Mouse (Mus musculus) midbrain, embryonic 15.5 days (tissue): ENCODE measurements at regions not wholly inside any gene's neighbourhood (a gene's known extent, or its start where the extent isn't known, plus 50 kb on each side); places are given as distances from the start of the nearest gene placed in this dataset.

Source experiments
- ATAC-seq: fragments of 200-750 bp; cut with Nextera tagmentation; replicated peaks from 2 replicates; pipeline ENCODE4 v1.8.0; 2017; ENCODE audit warnings: moderate TSS enrichment
- H3K27ac ChIP-seq: fragments of 300-500 bp; sonication (generic); 2 replicates; pipeline ENCODE4 v1.5.1; 2015; ENCODE audit warnings: mild to moderate bottlenecking, inconsistent platforms
- H3K27me3 ChIP-seq: fragments of 300-500 bp; sonication (generic); replicated peaks from 2 replicates; pipeline ENCODE4 v1.6.1; 2015; ENCODE audit warnings: inconsistent platforms
- H3K36me3 ChIP-seq: fragments of 300-500 bp; sonication (generic); replicated peaks from 2 replicates; pipeline ENCODE4 v1.6.1; 2015; ENCODE audit warnings: inconsistent platforms
- H3K4me1 ChIP-seq: fragments of 300-500 bp; sonication (generic); 2 replicates; pipeline ENCODE4 v1.6.1; 2015; ENCODE audit warnings: inconsistent platforms
- H3K4me2 ChIP-seq: fragments of 300-500 bp; sonication (generic); 2 replicates; pipeline ENCODE4 v1.6.1; 2015; ENCODE audit warnings: inconsistent platforms, mild to moderate bottlenecking, moderate library complexity
- H3K4me3 ChIP-seq: fragments of 300-500 bp; sonication (generic); 2 replicates; pipeline ENCODE4 v1.5.1; 2015; ENCODE audit warnings: mild to moderate bottlenecking, inconsistent platforms
- H3K9ac ChIP-seq: fragments of 300-500 bp; sonication (generic); 2 replicates; pipeline ENCODE4 v1.6.1; 2015; ENCODE audit warnings: mild to moderate bottlenecking, inconsistent platforms
- H3K9me3 ChIP-seq: fragments of 300-500 bp; sonication (generic); 2 replicates; pipeline ENCODE4 v1.6.1; 2016; ENCODE audit warnings: inconsistent platforms
- WGBS: fragments of 180-500 bp; shearing (Covaris S2); methylation state at CpG from one replicate; pipeline ENCODE4 v1.1.7; 2015; ENCODE audit warnings: mixed read lengths; 5-methylcytosine and 5-hydroxymethylcytosine counted together

- Histone ChIP-seq H3K9me3 (no peaks in the 10 kb centered on the region), H3K9ac (no peak overlapping the region), H3K36me3 (no peaks in the 10 kb centered on the region), H3K4me2 (no peak overlapping the region), H3K27me3 (no peaks in the 10 kb centered on the region), H3K4me3 (no peak overlapping the region), H3K27ac (no peak overlapping the region), H3K4me1 (peaks cover 20% of the 10 kb centered on the region)
- WGBS = 81% methylated on average over 4 of the region's 4 CpGs
- no peak for ATAC-seq
Observed at GRCm38 (mm10) chr9:43965171-43965570, 78.0 kb upstream of the Thy1 start.

GRCm38 (mm10) chr9:43965811-43966210, 77.4 kb upstream of the Thy1 start:
- Histone ChIP-seq H3K36me3 (no peaks in the 10 kb centered on the region), H3K9ac (no peak overlapping the region), H3K4me3 (no peak overlapping the region), H3K27me3 (no peaks in the 10 kb centered on the region), H3K27ac (no peak overlapping the region), H3K9me3 (no peaks in the 10 kb centered on the region), H3K4me2 (no peak overlapping the region), H3K4me1 (peaks cover 26% of the 10 kb centered on the region)
- ATAC-seq = no peak
- 67% methylated on average over 5 of the region's 5 CpGs for WGBS

GRCm38 (mm10) chr9:43970043-43970795, 73.0 kb upstream of the Thy1 start:
- Histone ChIP-seq H3K4me3 (no peak overlapping the region; the same call in 1 of the 2 replicates), H3K4me1 (peaks cover 22% of the 10 kb centered on the region), H3K36me3 (no peaks in the 10 kb centered on the region), H3K27ac (peak overlapping the region; percentile 49; the same call in 1 of the 2 replicates), H3K4me2 (peak overlapping the region; percentile 15; the same call in 1 of the 2 replicates), H3K27me3 (0 out of 2 replicates have a peak, but pooled peaks cover 3% of the 10 kb centered on the region), H3K9ac (no peak overlapping the region), H3K9me3 (no peaks in the 10 kb centered on the region)
- WGBS = 15% methylated on average over 9 of the region's 9 CpGs
- ATAC-seq = peak; percentile 70

- Histone ChIP-seq H3K9ac (no peak overlapping the region), H3K27ac (0 out of 2 replicates have a peak overlapping the region, but pooled peaks have one; percentile 49), H3K9me3 (no peaks in the 10 kb centered on the region), H3K4me1 (peaks cover 22% of the 10 kb centered on the region), H3K4me3 (no peak overlapping the region), H3K4me2 (no peak overlapping the region), H3K27me3 (0 out of 2 replicates have a peak, but pooled peaks cover 3% of the 10 kb centered on the region), H3K36me3 (no peaks in the 10 kb centered on the region)
- 61% methylated on average over 3 of the region's 3 CpGs for WGBS
- ATAC-seq = peak; percentile 19; the same call in 1 of the 2 replicates
Observed at GRCm38 (mm10) chr9:43970858-43971257, 72.3 kb upstream of the Thy1 start.

- Histone ChIP-seq H3K36me3 (no peaks in the 10 kb centered on the region), H3K27me3 (0 out of 2 replicates have a peak, but pooled peaks cover 3% of the 10 kb centered on the region), H3K9ac (no peak overlapping the region), H3K4me3 (no peak overlapping the region), H3K4me1 (peaks cover 22% of the 10 kb centered on the region), H3K9me3 (no peaks in the 10 kb centered on the region), H3K27ac (no peak overlapping the region), H3K4me2 (no peak overlapping the region)
- no peak for ATAC-seq
- WGBS = 12% methylated on average over 3 of the region's 3 CpGs
Observed at GRCm38 (mm10) chr9:43972290-43972689, 70.9 kb upstream of the Thy1 start.

GRCm38 (mm10) chr9:43975405-43975804, 67.8 kb upstream of the Thy1 start:
- Histone ChIP-seq H3K9me3 (no peaks in the 10 kb centered on the region), H3K4me3 (no peak overlapping the region), H3K4me1 (peaks cover 7% of the 10 kb centered on the region), H3K4me2 (no peak overlapping the region), H3K27me3 (0 out of 2 replicates have a peak, but pooled peaks cover 3% of the 10 kb centered on the region), H3K9ac (no peak overlapping the region), H3K36me3 (no peaks in the 10 kb centered on the region), H3K27ac (no peak overlapping the region)
- WGBS = 81% methylated on average over 2 of the region's 2 CpGs
- ATAC-seq = no peak

- H3K4me3 ChIP-seq = no peak overlapping the region
- no peaks in the 10 kb centered on the region for H3K4me1 ChIP-seq
- no peak overlapping the region for H3K4me2 ChIP-seq
- peaks cover 3% of the 10 kb centered on the region; the same call in 1 of the 2 replicates for H3K27me3 ChIP-seq
- H3K36me3 ChIP-seq = no peaks in the 10 kb centered on the region
- ATAC-seq = no peak
- no peaks in the 10 kb centered on the region for H3K9me3 ChIP-seq
- H3K27ac ChIP-seq = no peak overlapping the region
- WGBS = 95% methylated on average over 5 of the region's 5 CpGs
- no peak overlapping the region for H3K9ac ChIP-seq
Observed at GRCm38 (mm10) chr9:43976366-43976765, 66.8 kb upstream of the Thy1 start.

- no peaks in the 10 kb centered on the region for H3K4me1 ChIP-seq
- peaks cover 3% of the 10 kb centered on the region; the same call in 1 of the 2 replicates for H3K27me3 ChIP-seq
- no peak overlapping the region for H3K4me2 ChIP-seq
- WGBS = 67% methylated on average over 3 of the region's 3 CpGs
- H3K9ac ChIP-seq = no peak overlapping the region
- no peak overlapping the region for H3K27ac ChIP-seq
- ATAC-seq = no peak
- H3K36me3 ChIP-seq = no peaks in the 10 kb centered on the region
- no peak overlapping the region for H3K4me3 ChIP-seq
- H3K9me3 ChIP-seq = no peaks in the 10 kb centered on the region
Observed at GRCm38 (mm10) chr9:43977773-43978172, 65.4 kb upstream of the Thy1 start.

GRCm38 (mm10) chr9:43981376-43981775, 61.8 kb upstream of the Thy1 start:
- WGBS = 36% methylated on average over 8 of the region's 8 CpGs
- peaks cover 7% of the 10 kb centered on the region for H3K27me3 ChIP-seq
- ATAC-seq = no peak
- H3K9me3 ChIP-seq = no peaks in the 10 kb centered on the region
- H3K4me2 ChIP-seq = no peak overlapping the region
- H3K4me1 ChIP-seq = no peaks in the 10 kb centered on the region
- no peak overlapping the region for H3K9ac ChIP-seq
- H3K27ac ChIP-seq = no peak overlapping the region
- H3K36me3 ChIP-seq = no peaks in the 10 kb centered on the region
- H3K4me3 ChIP-seq = no peak overlapping the region

GRCm38 (mm10) chr9:43982359-43982889, 60.8 kb upstream of the Thy1 start:
- H3K4me1 ChIP-seq = no peaks in the 10 kb centered on the region

GRCm38 (mm10) chr9:43983220-43983619, 60.0 kb upstream of the Thy1 start:
- no peak for ATAC-seq
- H3K4me1 ChIP-seq = no peaks in the 10 kb centered on the region
- no peaks in the 10 kb centered on the region for H3K36me3 ChIP-seq
- H3K27ac ChIP-seq = no peak overlapping the region
- no peaks in the 10 kb centered on the region for H3K9me3 ChIP-seq
- H3K4me3 ChIP-seq = no peak overlapping the region
- 73% methylated on average over 2 of the region's 2 CpGs for WGBS
- H3K27me3 ChIP-seq = peaks cover 7% of the 10 kb centered on the region
- no peak overlapping the region for H3K9ac ChIP-seq
- H3K4me2 ChIP-seq = no peak overlapping the region

More at GRCm38 (mm10) chr9:43982359-43982889, 60.8 kb upstream of the Thy1 start:
- H3K4me3 ChIP-seq = no peak overlapping the region
- H3K4me2 ChIP-seq = no peak overlapping the region
- H3K27ac ChIP-seq = no peak overlapping the region
- 72% methylated on average over 5 of the region's 5 CpGs for WGBS
- H3K9me3 ChIP-seq = no peaks in the 10 kb centered on the region
- no peak for ATAC-seq
- no peaks in the 10 kb centered on the region for H3K36me3 ChIP-seq
- H3K27me3 ChIP-seq = peaks cover 7% of the 10 kb centered on the region
- H3K9ac ChIP-seq = no peak overlapping the region

- 55% methylated on average over 8 of the region's 8 CpGs for WGBS
- no peak overlapping the region for H3K27ac ChIP-seq
Observed at GRCm38 (mm10) chr9:43984181-43985062, 58.8 kb upstream of the Thy1 start.

More at GRCm38 (mm10) chr9:43984181-43985062, 58.8 kb upstream of the Thy1 start:
- H3K4me2 ChIP-seq = no peak overlapping the region
- H3K9me3 ChIP-seq = no peaks in the 10 kb centered on the region
- H3K36me3 ChIP-seq = no peaks in the 10 kb centered on the region
- ATAC-seq = peak; percentile 71
- H3K4me3 ChIP-seq = no peak overlapping the region
- H3K9ac ChIP-seq = no peak overlapping the region
- no peaks in the 10 kb centered on the region for H3K4me1 ChIP-seq
- H3K27me3 ChIP-seq = peaks cover 7% of the 10 kb centered on the region
